Comparison of ENCODE assay signal across 22 mouse cellular contexts in the genomic region with DNA sequence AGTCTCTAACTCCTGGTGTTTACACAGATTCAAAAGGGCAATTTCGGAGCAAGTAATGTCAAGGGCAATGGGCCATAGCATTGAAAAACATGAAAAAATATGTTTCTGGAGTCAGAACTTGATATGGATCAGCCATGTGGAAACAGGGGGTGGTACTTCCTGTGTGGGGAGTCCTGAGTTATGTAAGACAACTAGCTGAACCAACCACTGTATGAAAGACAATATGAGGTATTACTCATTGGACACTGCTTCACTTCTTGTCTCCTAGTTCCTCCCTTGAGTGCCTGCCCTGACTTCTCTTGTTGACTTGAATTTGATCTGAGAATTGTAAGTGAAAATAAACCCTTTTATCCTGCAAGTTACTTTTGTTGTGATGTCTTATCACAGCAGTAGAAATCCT.
"Had no signal": no experiment of that assay in that cellular context is flagged by ENCODE, and none has a peak within 500 bp of the region (broad histone marks: within the 10 kb centered on the region; RNA-seq: fewer than 3 reads in every experiment).

No protein-coding gene starts in this region.

- ATAC-seq: liver, embryonic 12.5 days; midbrain, embryonic 13.5 days; midbrain, embryonic 16.5 days had no signal

- H3K36me3 ChIP-seq: limb, embryonic 10.5 days; limb, embryonic 13.5 days; liver, embryonic 12.5 days; liver, embryonic 15.5 days; lung, embryonic 15.5 days; midbrain, embryonic 13.5 days; neural tube, embryonic 13.5 days had no signal

- DNase-seq: kidney, adult 18-20 months; kidney, adult 9 months; kidney, postnatal 25 days; liver; lung, adult 18-20 months; lung, postnatal 10 days; lung, postnatal 36 days; retina, postnatal 1 day; thymus, adult 2 months; thymus, postnatal 14 days had no signal

- H3K27me3 ChIP-seq: limb, embryonic 13.5 days; liver, embryonic 12.5 days; liver, embryonic 15.5 days; lung, embryonic 15.5 days; midbrain, embryonic 13.5 days; neural tube, embryonic 13.5 days had no signal

- H3K27ac ChIP-seq: kidney, postnatal 0 days; layer of hippocampus, adult 2 months; limb, embryonic 10.5 days; limb, embryonic 13.5 days; liver, embryonic 12.5 days; liver, embryonic 15.5 days; lung, embryonic 15.5 days; midbrain, embryonic 13.5 days; neural tube, embryonic 13.5 days; stomach, postnatal 0 days had no signal

- H3K4me1 ChIP-seq: limb, embryonic 10.5 days; limb, embryonic 13.5 days; liver, embryonic 12.5 days; liver, embryonic 15.5 days; lung, embryonic 15.5 days; midbrain, embryonic 13.5 days; neural tube, embryonic 13.5 days had no signal

- H3K4me3 ChIP-seq: layer of hippocampus, adult 2 months; limb, embryonic 10.5 days; limb, embryonic 13.5 days; liver, embryonic 12.5 days; liver, embryonic 15.5 days; lung, embryonic 15.5 days; midbrain, embryonic 13.5 days; myocyte; neural tube, embryonic 13.5 days had no signal

- H3K9me3 ChIP-seq: limb, embryonic 10.5 days; limb, embryonic 13.5 days; liver, embryonic 12.5 days; liver, embryonic 15.5 days; lung, embryonic 15.5 days; midbrain, embryonic 13.5 days; neural tube, embryonic 13.5 days had no signal
